Mouse (Mus musculus) brain, adult 2 months (tissue): ENCODE data around the gene Klhl42.

Source experiments
- DNase-seq: peaks from one replicate; pipeline ENCODE4 v3.0.0; 2011; ENCODE audit warnings: low read depth, low spot score

Klhl42 gene

GRCm38 (mm10) chr6:147086594-147087225 lies 4.5 kb upstream of the Klhl42 start, which contains the start of gene Mansc4:
Mansc4 (minus strand) TSS chr6:147087032.
- peak; percentile 24 for DNase-seq

- DNase-seq = no peak
Observed at GRCm38 (mm10) chr6:147087736-147088135, 3.4 kb upstream of the Klhl42 start.

GRCm38 (mm10) chr6:147088517-147088916 lies 2.7 kb upstream of the Klhl42 start:
- DNase-seq = no peak

- DNase-seq = no peak
Observed at GRCm38 (mm10) chr6:147090191-147090590, 988 bp upstream of the Klhl42 start.

GRCm38 (mm10) chr6:147092136-147092535 lies 957 bp downstream of the Klhl42 start:
- peak; percentile 76 for DNase-seq

GRCm38 (mm10) chr6:147094771-147095170 lies 3.6 kb downstream of the Klhl42 start:
- no peak for DNase-seq

GRCm38 (mm10) chr6:147096109-147096508 lies 4.9 kb downstream of the Klhl42 start:
- DNase-seq = no peak

GRCm38 (mm10) chr6:147096934-147097333 lies 5.8 kb downstream of the Klhl42 start:
- DNase-seq = no peak

GRCm38 (mm10) chr6:147097346-147097929 lies 6.3 kb downstream of the Klhl42 start:
- DNase-seq = no peak

- peak; percentile 54 for DNase-seq
Observed at GRCm38 (mm10) chr6:147099458-147100277, 8.5 kb downstream of the Klhl42 start.

- DNase-seq = no peak
Observed at GRCm38 (mm10) chr6:147102293-147102692, 11.1 kb downstream of the Klhl42 start.

- DNase-seq = no peak
Observed at GRCm38 (mm10) chr6:147105529-147105928, 14.3 kb downstream of the Klhl42 start.

- DNase-seq = no peak
Observed at GRCm38 (mm10) chr6:147106716-147107115, 15.5 kb downstream of the Klhl42 start.

- DNase-seq = no peak
Observed at GRCm38 (mm10) chr6:147109283-147109682, 18.1 kb downstream of the Klhl42 start.

- peak; percentile 85 for DNase-seq
Observed at GRCm38 (mm10) chr6:147116579-147116978, 25.4 kb downstream of the Klhl42 start.

GRCm38 (mm10) chr6:147117764-147118163 lies 26.6 kb downstream of the Klhl42 start:
- DNase-seq = no peak

GRCm38 (mm10) chr6:147118190-147118589 lies 27.0 kb downstream of the Klhl42 start:
- DNase-seq = no peak

GRCm38 (mm10) chr6:147121320-147121719 lies 30.1 kb downstream of the Klhl42 start:
- peak; percentile 73 for DNase-seq

GRCm38 (mm10) chr6:147127239-147127638 lies 36.1 kb downstream of the Klhl42 start:
- no peak for DNase-seq

GRCm38 (mm10) chr6:147138260-147138659 lies 47.1 kb downstream of the Klhl42 start:
- DNase-seq = no peak

GRCm38 (mm10) chr6:147140600-147141154 lies 49.5 kb downstream of the Klhl42 start:
- DNase-seq = no peak

- no peak for DNase-seq
Observed at GRCm38 (mm10) chr6:147144664-147145063, 53.5 kb downstream of the Klhl42 start.
